Mouse (Mus musculus): ENCODE data around the gene Spsb1.

The Spsb1 gene

GRCm38 (mm10) chr4:149855892-149856807 lies 98.7 kb downstream of the Spsb1 start:
- no peak for DNase-seq (ENCODE audit: low spot score)

GRCm38 (mm10) chr4:149855180-149855891 lies 99.5 kb downstream of the Spsb1 start:
- no peak for DNase-seq (ENCODE audit: low spot score)

- no peak for DNase-seq (ENCODE audit: low spot score)
Measured at GRCm38 (mm10) chr4:149854770-149855169, 100.1 kb downstream of the Spsb1 start.

GRCm38 (mm10) chr4:149854301-149854708 lies 100.5 kb downstream of the Spsb1 start:
- DNase-seq (ENCODE audit: low spot score) = peak; percentile 79

GRCm38 (mm10) chr4:149853698-149854284 lies 101.1 kb downstream of the Spsb1 start:
- no peak for DNase-seq (ENCODE audit: low spot score)

- no peak for DNase-seq (ENCODE audit: low spot score)
Measured at GRCm38 (mm10) chr4:149851554-149851953, 103.3 kb downstream of the Spsb1 start.

- no peak for DNase-seq (ENCODE audit: low spot score)
Measured at GRCm38 (mm10) chr4:149850674-149851073, 104.2 kb downstream of the Spsb1 start.

GRCm38 (mm10) chr4:149850045-149850444 lies 104.8 kb downstream of the Spsb1 start:
- DNase-seq (ENCODE audit: low spot score) = no peak

- DNase-seq (ENCODE audit: low spot score) = no peak
Measured at GRCm38 (mm10) chr4:149849035-149849434, 105.8 kb downstream of the Spsb1 start.

- no peak for DNase-seq (ENCODE audit: low spot score)
Measured at GRCm38 (mm10) chr4:149846861-149847631, 107.8 kb downstream of the Spsb1 start.

Measured in retina, embryonic 14.5 days (tissue).